Mouse (Mus musculus) left cerebral cortex, postnatal 10 days (tissue): ENCODE data around the gene Olfr316. TPM values are rescaled to one million over a fixed set of nuclear protein-coding genes. Genes with fewer than 3 reads are reported as not detected.
"Not testable (repeated sequence)": the region's sequence is repeated elsewhere in the genome, so short reads cannot be mapped to it uniquely, and the experiment has no call there.

Experiments
- DNase-seq, 2 experiments: peaks; one replicate each; pipeline ENCODE4 v3.0.0; 2021 to 2022; ENCODE audit warnings: low spot score in 2 of 2, mixed read lengths in 1 of 2; ENCODE audit errors: extremely low spot score in 1 of 2
- intact Hi-C: fragments of 180-260 bp; cut with DNase I; formaldehyde crosslinking; loops from one replicate; pipeline ENCODE4 v1.15.1; 2025
- total RNA-seq, 2 experiments: library from RNA; stranded (reverse); gene quantifications; 2 replicates each; pipeline ENCODE4 v1.2.3; 2021

Olfr316 gene
- under 1 TPM; 0.24 to 0.28 TPM for total RNA-seq

- intact Hi-C loops = no loop called here
- DNase-seq = no peak
Observed at GRCm38 (mm10) chr11:58752434-58752833, at the start of gene Olfr316. Gene Olfr316, plus strand, starts transcription at chr11:58752734.

GRCm38 (mm10) chr11:58709086-58709485, 43.4 kb upstream of the Olfr316 start:
- intact Hi-C loops = no loop called here
- DNase-seq = no peak

- intact Hi-C loops, DNase-seq: not testable (repeated sequence)
Observed at GRCm38 (mm10) chr11:58717723-58718122, 34.8 kb upstream of the Olfr316 start.

- no peak for DNase-seq
- intact Hi-C loops = no loop called here
Observed at GRCm38 (mm10) chr11:58719701-58720100, 32.8 kb upstream of the Olfr316 start.

- intact Hi-C loops = no loop called here
- no peak for DNase-seq
Observed at GRCm38 (mm10) chr11:58723914-58724313, 28.6 kb upstream of the Olfr316 start, which contains the start of gene Olfr318. Gene Olfr318, minus strand, starts transcription at chr11:58724014.

- intact Hi-C loops, DNase-seq: not testable (repeated sequence)
Observed at GRCm38 (mm10) chr11:58727896-58728650, 24.5 kb upstream of the Olfr316 start.

- intact Hi-C loops = no loop called here
- DNase-seq = peak in 1 of 2 experiments; percentile 65
Observed at GRCm38 (mm10) chr11:58733372-58733771, 19.2 kb upstream of the Olfr316 start.

- intact Hi-C loops = no loop called here
- DNase-seq = no peak
Observed at GRCm38 (mm10) chr11:58738792-58739262, 13.7 kb upstream of the Olfr316 start, which contains the start of gene Olfr317. Gene Olfr317, minus strand, starts transcription at chr11:58739212.

GRCm38 (mm10) chr11:58751096-58751495, 1.4 kb upstream of the Olfr316 start:
- intact Hi-C loops = not testable (repeated sequence)
- DNase-seq = peak; percentile 18 to 49

- intact Hi-C loops = no loop called here
- DNase-seq = no peak
Observed at GRCm38 (mm10) chr11:58772888-58773287, 20.4 kb downstream of the Olfr316 start, which contains the start of gene Olfr315. Gene Olfr315, plus strand, starts transcription at chr11:58773188.

- intact Hi-C loops = no loop called here
Observed at GRCm38 (mm10) chr11:58782480-58783089, 30.1 kb downstream of the Olfr316 start, which contains the start of gene Olfr314. Gene Olfr314, plus strand, starts transcription at chr11:58782952.

GRCm38 (mm10) chr11:58784182-58784581, 31.6 kb downstream of the Olfr316 start:
- intact Hi-C loops = no loop called here
- no peak for DNase-seq

More at GRCm38 (mm10) chr11:58782480-58783089, 30.1 kb downstream of the Olfr316 start, which contains the start of gene Olfr314:
- DNase-seq = no peak

GRCm38 (mm10) chr11:58787651-58788050, 35.1 kb downstream of the Olfr316 start:
- no peak for DNase-seq
- intact Hi-C loops = no loop called here

- intact Hi-C loops = no loop called here
- DNase-seq = no peak
Observed at GRCm38 (mm10) chr11:58788346-58788745, 35.8 kb downstream of the Olfr316 start.

GRCm38 (mm10) chr11:58789532-58789931, 37.0 kb downstream of the Olfr316 start:
- intact Hi-C loops = no loop called here
- no peak for DNase-seq

GRCm38 (mm10) chr11:58790053-58790452, 37.5 kb downstream of the Olfr316 start:
- intact Hi-C loops = no loop called here
- DNase-seq = no peak

GRCm38 (mm10) chr11:58790646-58791045, 38.1 kb downstream of the Olfr316 start:
- intact Hi-C loops = no loop called here
- no peak for DNase-seq

- intact Hi-C loops = no loop called here
- no peak for DNase-seq
Observed at GRCm38 (mm10) chr11:58795856-58796255, 43.3 kb downstream of the Olfr316 start.

GRCm38 (mm10) chr11:58796850-58797249, 44.3 kb downstream of the Olfr316 start:
- intact Hi-C loops = no loop called here
- DNase-seq = peak; percentile 54 to 57

GRCm38 (mm10) chr11:58799747-58800146, 47.2 kb downstream of the Olfr316 start:
- intact Hi-C loops = no loop called here
- DNase-seq = no peak
